Mouse (Mus musculus): Measurements from ENCODE around the gene Smim22. TPM values are rescaled to one million over a fixed set of nuclear protein-coding genes. Genes with fewer than 3 reads are reported as not detected.

Smim22 gene
- polyA plus RNA-seq, 1 experiment from 2014 or later, result 1.3 TPM

Other genes starting within 250 kb of the Smim22 start
- gene Cdip1, start 217.0 kb upstream of the Smim22 start, polyA plus RNA-seq (2015; fragmentation: Nextera tagmentation; extraction: Ambion mirVana), result 107 and 119 TPM in 2 replicates
- gene 4930562C15Rik, start 171.9 kb upstream of the Smim22 start, polyA plus RNA-seq (2015; fragmentation: Nextera tagmentation; extraction: Ambion mirVana), result 0.15 and 0.80 TPM in 2 replicates
- 49.9 and 51.8 TPM in 2 replicates for gene Ubald1, start 127.0 kb upstream of the Smim22 start, polyA plus RNA-seq (2015; fragmentation: Nextera tagmentation; extraction: Ambion mirVana)
- gene Mgrn1, start 121.0 kb upstream of the Smim22 start, polyA plus RNA-seq (2015; fragmentation: Nextera tagmentation; extraction: Ambion mirVana), result 104 and 108 TPM in 2 replicates
- gene Nudt16l1, start 68.5 kb upstream of the Smim22 start, polyA plus RNA-seq (2015; fragmentation: Nextera tagmentation; extraction: Ambion mirVana), result 139 and 148 TPM in 2 replicates
- gene Anks3, start 43.1 kb upstream of the Smim22 start, polyA plus RNA-seq (2015; fragmentation: Nextera tagmentation; extraction: Ambion mirVana), result 74.5 and 85.7 TPM in 2 replicates
- gene Sept12, start 9.4 kb upstream of the Smim22 start, polyA plus RNA-seq (2015; fragmentation: Nextera tagmentation; extraction: Ambion mirVana), result not detected in 2 replicates
- gene Rogdi, start 6.3 kb downstream of the Smim22 start, polyA plus RNA-seq (2015; fragmentation: Nextera tagmentation; extraction: Ambion mirVana), result 83.1 and 114 TPM in 2 replicates
- gene Glyr1, start 42.6 kb downstream of the Smim22 start, polyA plus RNA-seq (2015; fragmentation: Nextera tagmentation; extraction: Ambion mirVana), result 200 and 213 TPM in 2 replicates
- 15.0 and 15.5 TPM in 2 replicates for gene Ubn1, start 42.8 kb downstream of the Smim22 start, polyA plus RNA-seq (2015; fragmentation: Nextera tagmentation; extraction: Ambion mirVana)
- gene Ppl, start 125.1 kb downstream of the Smim22 start, polyA plus RNA-seq (2015; fragmentation: Nextera tagmentation; extraction: Ambion mirVana), result 0.06 and 0.21 TPM in 2 replicates
- 0.10 and 0.14 TPM in 2 replicates for gene Sec14l5, start 139.8 kb downstream of the Smim22 start, polyA plus RNA-seq (2015; fragmentation: Nextera tagmentation; extraction: Ambion mirVana)
- 11.1 and 13.6 TPM in 2 replicates for gene Nagpa, start 196.7 kb downstream of the Smim22 start, polyA plus RNA-seq (2015; fragmentation: Nextera tagmentation; extraction: Ambion mirVana)
- gene AU021092, start 215.0 kb downstream of the Smim22 start, polyA plus RNA-seq (2015; fragmentation: Nextera tagmentation; extraction: Ambion mirVana), result 13.1 and 14.3 TPM in 2 replicates
- 38.8 and 42.6 TPM in 2 replicates for gene Alg1, start 226.3 kb downstream of the Smim22 start, polyA plus RNA-seq (2015; fragmentation: Nextera tagmentation; extraction: Ambion mirVana)
- gene Eef2kmt, start 248.7 kb downstream of the Smim22 start, polyA plus RNA-seq (2015; fragmentation: Nextera tagmentation; extraction: Ambion mirVana), result 8.7 and 9.8 TPM in 2 replicates

Measured in forebrain, embryonic 16.5 days (tissue).